Mouse (Mus musculus): Measurements from ENCODE around the gene Ntrk2.

Ntrk2 gene

GRCm38 (mm10) chr13:58806397-58806892 lies at the start of gene Ntrk2:
Ntrk2 (plus strand) TSS chr13:58806569.
- peak; percentile 93 to 96 for DNase-seq

GRCm38 (mm10) chr13:58761003-58761630 lies 45.3 kb upstream of the Ntrk2 start:
- DNase-seq = no peak

DNA sequence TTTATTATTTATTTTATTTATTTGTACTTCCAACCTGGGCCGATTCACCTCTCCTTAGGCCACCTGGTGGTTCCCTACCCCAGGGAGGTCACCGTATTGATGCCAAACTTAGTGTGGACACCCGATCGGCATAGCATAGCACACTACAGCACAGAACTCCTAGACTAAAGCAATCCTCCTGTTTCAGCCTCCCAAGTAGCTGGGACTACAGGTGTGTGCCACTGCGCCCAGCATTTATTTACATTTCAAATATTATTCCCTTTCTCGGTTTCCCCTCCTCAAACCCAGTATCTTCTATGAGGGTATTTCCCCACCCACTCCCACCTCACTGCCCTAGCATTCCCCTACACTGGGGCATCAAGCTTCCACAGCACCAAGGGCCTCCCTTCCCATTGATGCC lies 38.1 kb upstream of the Ntrk2 start:
- DNase-seq = no peak

- DNase-seq = no peak
Measured at GRCm38 (mm10) chr13:58769438-58769837, 36.9 kb upstream of the Ntrk2 start.

DNA sequence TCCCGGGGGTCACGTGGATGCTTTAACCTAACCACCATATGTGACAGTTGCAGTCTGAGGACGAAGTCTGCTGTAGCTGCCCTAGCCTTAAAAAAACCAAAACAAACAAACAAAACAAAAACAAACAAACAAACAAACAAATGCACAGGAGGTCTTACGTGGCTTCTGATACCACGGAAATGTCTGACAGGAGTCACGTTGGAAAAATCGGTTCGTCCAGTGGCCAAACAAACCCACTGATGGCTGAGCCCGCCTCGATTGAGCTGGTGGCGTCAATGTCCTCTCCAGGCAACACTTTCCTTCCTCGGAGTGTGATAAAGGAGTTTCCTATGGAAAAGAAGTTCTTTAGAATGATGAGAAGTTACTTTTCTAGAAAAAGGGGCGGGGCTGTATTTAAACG lies 27.1 kb upstream of the Ntrk2 start:
- DNase-seq = no peak

DNA sequence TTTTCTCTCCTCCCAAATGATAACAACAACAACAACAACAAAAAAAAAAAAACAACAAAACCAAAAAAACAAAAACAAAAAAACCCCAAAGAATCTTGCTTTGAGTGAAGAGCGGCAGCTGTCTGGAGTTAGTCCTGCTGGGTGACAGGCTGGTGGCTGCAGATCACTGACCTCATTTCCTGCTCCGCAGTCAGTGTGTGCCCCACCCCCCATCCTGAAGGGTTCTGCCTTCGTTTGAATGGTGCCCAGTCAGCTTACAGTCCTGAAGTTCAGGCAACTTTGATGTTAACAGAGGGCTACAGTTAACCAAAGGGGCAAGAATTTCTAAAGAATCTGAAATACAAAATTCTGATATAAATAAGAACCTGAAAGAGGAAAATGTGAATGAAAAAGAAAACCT lies 19.9 kb upstream of the Ntrk2 start:
- DNase-seq = peak; percentile 70 to 76

- no peak for DNase-seq
Measured at GRCm38 (mm10) chr13:58790741-58791140, 15.6 kb upstream of the Ntrk2 start.

DNA sequence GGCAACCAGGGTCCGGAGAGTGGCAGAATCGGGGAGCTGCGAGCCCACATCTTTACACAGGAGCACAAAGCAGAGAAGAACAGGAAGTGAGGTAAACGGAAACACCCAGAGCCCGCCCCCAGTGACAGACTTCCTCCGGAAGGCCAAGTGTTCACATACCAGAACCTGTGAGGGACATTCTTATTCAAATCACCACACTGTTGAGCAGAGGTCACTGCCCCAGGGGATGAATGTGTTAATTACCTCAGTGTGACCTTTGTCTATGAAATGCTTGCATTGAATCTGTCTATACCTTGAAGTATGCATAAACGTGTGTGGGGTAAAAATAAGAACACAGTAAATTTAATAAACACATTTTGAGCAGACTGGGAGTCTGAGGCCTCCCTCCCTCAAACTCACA lies 9.0 kb upstream of the Ntrk2 start:
- no peak for DNase-seq

DNA sequence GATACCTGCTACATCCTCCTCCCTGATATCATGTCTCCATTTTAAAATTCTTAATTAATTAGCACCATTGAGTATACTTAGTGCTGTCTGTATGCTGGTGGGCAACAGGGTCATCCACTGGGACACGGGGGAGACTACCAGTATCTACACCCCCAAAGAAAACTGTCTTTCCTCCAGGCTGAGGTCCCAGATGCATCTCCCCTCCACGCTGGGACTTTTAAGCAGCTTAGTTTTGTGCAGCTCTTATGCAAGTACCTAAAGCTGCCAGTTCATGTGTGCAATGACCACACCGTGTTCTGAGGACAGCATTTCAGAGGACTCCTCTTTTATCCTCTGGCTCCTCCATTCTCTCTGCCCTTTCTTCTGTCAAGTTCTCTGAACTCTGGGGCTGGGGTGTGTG lies 5.1 kb upstream of the Ntrk2 start:
- no peak for DNase-seq

- no peak for DNase-seq
Measured at GRCm38 (mm10) chr13:58803882-58804281, 2.5 kb upstream of the Ntrk2 start.

DNA sequence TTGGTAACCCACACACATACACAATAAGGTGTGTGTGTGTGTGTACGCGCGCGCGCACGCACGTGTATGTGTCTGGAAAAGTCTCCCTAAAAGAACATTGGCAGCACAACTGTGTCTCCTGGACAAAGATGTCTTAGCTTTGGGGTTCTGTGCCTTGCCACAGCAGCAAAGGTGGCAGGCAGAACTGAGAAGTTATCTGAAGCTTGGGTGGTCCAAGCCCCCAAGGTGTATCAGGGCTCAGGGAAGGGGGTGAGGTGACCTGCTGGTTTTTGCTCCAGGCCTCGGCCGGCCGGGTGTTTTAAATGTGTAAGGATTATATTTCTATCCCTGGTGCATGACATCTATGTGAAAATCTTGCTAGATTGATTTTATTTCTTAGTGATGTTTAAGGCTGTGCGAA lies 536 bp upstream of the Ntrk2 start:
- no peak for DNase-seq

GRCm38 (mm10) chr13:58806896-58807628 lies 693 bp downstream of the Ntrk2 start:
- DNase-seq = no peak

GRCm38 (mm10) chr13:58807629-58808363 lies 1.4 kb downstream of the Ntrk2 start:
- peak; percentile 76 to 83 for DNase-seq

DNA sequence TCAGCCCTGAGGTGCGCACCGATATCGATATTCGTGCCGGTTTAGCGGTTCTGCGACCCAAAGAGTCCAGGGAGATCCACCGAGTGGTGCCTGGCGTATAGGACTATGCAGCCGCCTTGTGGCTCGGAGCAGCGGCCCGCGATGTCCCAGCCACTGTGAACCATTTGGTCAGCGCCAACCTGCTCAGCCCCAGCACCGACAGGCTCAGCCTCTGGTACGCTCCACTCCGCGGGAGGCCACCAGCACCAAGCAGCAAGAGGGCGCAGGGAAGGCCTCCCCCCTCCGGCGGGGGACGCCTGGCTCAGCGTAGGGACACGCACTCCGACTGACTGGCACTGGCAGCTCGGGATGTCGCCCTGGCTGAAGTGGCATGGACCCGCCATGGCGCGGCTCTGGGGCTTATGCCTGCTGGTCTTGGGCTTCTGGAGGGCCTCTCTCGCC lies 2.0 kb downstream of the Ntrk2 start:
- DNase-seq = peak; percentile 78 to 82

DNA sequence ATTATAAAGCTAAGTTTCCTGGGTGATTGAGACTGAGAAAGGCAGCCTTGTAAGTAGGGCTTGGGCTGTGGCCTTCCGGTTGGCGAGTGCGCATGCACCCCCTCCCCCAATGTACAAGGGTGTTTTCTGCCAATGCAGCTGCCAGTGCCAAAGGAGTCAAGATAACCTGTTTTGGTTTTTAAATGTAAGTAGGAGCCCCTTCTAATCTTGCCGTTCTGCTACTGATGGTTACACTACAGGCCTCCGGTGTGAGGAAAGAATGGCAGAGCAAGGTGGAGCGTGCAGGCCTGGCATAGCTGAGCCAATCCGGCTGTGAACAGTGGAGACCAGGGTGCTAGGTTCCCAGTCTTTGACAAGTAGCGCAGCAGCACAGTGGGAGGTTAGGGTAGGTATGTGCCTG lies 3.6 kb downstream of the Ntrk2 start:
- DNase-seq = peak; percentile 60 to 72

DNA sequence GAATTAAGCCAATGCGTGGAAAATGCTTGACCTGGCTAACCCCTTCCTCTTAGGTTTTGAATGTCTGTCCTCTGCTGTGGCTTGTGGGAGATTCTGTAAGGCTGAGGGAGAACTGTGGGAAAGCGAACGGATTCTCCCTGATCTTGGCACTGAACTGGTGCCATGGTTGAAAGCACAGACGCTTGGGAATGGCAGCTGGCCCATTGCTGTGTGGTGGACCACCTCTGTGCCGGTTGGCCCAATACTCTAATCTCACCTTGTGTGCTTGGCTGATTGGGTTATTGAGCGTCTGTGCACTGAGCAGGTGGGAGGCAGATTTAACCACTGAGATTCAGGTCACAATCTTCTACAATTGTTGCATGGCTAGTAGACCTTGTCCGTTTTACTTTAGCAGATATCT lies 18.4 kb downstream of the Ntrk2 start:
- peak; percentile 61 to 62 for DNase-seq

- DNase-seq = peak; percentile 79 to 85
Measured at GRCm38 (mm10) chr13:58826356-58827197, 20.2 kb downstream of the Ntrk2 start.

- no peak for DNase-seq
Measured at GRCm38 (mm10) chr13:58831999-58832398, 25.6 kb downstream of the Ntrk2 start.

- DNase-seq = peak; percentile 43 to 70
Measured at GRCm38 (mm10) chr13:58834726-58835125, 28.4 kb downstream of the Ntrk2 start.

DNA sequence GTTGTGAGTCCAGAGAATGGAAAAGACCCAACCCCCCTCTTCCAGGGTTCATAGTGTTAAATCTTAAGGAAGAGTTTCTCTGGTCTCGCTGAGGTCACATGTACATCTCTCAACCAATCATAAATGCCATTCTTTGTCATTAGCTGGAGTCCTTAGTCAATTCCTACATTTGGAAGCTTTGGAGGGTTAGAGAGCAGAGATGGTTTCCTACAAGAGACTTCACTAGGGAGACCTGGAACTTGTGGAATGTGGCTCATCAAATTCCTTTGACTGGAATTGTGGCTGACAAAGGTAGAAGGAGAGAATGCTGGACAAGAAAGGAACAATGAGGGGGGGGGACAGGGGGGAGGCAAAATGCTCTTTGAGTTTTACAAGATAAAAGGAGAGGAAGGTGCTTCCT lies 30.5 kb downstream of the Ntrk2 start:
- no peak for DNase-seq

DNA sequence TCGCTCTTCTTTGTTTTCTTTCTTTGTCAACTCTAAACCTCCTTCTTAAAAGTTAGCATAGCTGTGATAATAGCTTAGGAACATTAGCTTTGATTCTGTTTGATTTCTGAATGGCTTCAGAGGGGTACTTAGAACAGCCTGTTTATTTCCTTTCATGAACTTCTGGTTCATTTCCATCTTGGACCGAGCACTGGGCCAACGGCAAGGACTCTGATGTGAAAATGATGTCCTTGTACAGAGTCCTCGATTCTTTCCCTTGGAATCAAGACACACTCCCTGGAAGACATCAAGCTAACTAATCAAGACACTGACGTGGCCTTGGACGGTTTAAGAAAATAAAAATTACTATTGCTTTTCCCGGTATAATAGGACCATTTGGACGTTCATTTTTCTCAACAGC lies 31.7 kb downstream of the Ntrk2 start:
- no peak for DNase-seq

DNA sequence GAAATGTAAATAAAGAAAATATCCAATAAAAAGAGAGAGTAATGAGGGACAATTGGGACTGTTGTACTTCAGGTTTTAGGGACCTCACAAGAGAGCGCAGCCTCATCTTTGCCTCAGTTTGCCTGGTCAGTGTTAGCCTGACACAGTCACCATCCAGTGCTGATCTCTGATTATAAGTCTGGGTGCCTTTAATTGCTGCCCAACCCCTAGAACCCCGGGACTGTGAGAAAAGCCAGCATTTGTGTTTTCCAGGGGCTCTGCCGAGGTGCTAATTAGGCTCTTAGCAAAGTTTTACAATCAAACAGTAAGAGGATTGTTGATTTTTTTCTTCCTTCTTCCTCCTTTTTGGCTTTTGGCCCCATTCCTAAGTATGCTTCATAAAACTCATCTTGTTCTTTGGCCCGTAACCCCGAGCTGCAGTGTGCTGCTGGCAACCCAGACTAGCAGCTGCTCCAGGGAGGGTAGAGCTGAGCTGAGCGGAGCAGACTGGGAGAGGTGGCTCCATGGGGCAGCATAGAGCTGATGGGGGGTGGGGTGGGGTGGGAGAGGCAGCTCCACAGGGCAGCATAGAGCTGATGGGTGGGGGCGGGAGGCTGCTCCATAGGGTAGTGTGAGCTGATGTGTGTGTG lies 34.5 kb downstream of the Ntrk2 start:
- peak in 1 of 2 experiments; percentile 59 for DNase-seq
